Mouse (Mus musculus): ENCODE results near the gene Borcs5.
A peak's percentile ranks its signal among the peaks of the same experiment; 100 is the strongest.

GRCm38 (mm10) chr6:134614723-134615648, 24.3 kb upstream of the Borcs5 start:
- TF ChIP-seq CTCF (IDR thresholded peaks at IDR 0.05; ENCODE audit: extremely low read depth, insufficient read depth, insufficient read length, insufficient replicate concordance): peak; percentile 91; the same call in 1 of the 2 replicates
- TF ChIP-seq POLR2A (IDR thresholded peaks at IDR 0.05; ENCODE audit: low read depth, low read length): no peak

Data from spleen, adult 2 months (tissue).